Mouse (Mus musculus): Measurements from ENCODE around the gene Ttn.

DNA sequence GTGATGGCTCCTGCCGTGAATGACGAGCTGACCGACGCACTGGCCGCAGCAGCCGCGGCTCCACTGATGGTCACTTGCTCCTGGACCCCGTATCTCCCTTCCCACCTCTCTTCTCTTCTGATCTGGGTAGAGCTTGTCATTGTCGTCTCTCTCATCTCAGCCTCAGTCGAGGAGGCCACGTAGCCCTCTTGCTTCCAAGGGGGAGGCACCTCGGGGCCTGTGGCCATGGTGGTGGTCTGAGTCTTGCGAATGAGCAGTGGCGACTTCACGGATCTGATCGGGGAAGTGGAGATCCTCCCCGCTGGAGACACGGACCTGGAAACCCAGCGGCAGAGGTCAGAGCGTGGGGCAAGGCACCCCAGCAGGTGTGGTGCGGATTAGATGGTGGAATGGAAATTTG, 12.7 kb downstream of the Ttn start:
- TF ChIP-seq GATA1 (IDR thresholded peaks at IDR 0.05; ENCODE audit: low read length) (no peak), TAL1 (IDR thresholded peaks at IDR 0.05; ENCODE audit: low read length) (no peak)
